Mouse (Mus musculus): ENCODE measurements around the gene Sectm1a.

GRCm38 (mm10) chr11:121061615-121062014, 19.4 kb downstream of the Sectm1a start:
- no peak for TF ChIP-seq CTCF (IDR thresholded peaks at IDR 0.05; ENCODE audit: extremely low read depth, insufficient read depth, low read length)
- no peak for TF ChIP-seq POLR2A (IDR thresholded peaks at IDR 0.05; ENCODE audit: extremely low read depth, insufficient read depth, low read length)

All from cortical plate, adult 2 months (tissue).